ENCODE assay signal across 17 mouse cellular contexts in the genomic region with DNA sequence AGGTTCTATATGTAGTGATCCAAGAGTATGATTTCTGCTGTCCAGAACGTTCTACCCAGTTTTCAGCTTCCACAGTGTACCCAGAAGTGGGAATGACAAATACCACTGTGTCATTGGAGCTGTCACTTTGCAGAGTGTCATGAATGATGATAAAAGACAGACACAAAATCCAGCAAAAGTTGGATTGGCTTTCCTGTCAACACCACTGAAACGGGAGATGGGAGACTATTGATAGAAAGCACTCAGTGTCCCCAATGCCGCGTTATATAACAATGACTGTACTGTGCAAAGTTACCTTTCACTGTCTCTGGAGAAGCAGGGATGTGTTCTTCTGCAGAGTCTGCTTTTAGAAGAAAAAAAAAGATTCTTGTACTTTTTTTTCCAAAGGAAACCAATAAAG. TPM values are rescaled to one million over a fixed set of nuclear protein-coding genes. Genes with fewer than 3 reads are reported as not detected.
DNase-seq lines count a peak whose midpoint lies in the region; ATAC-seq lines count a peak whose summit lies in the region.
"Had no signal": no experiment of that assay in that cellular context is flagged by ENCODE, and none has a peak within 500 bp of the region (broad histone marks: within the 10 kb centered on the region; RNA-seq: fewer than 3 reads in every experiment).

No protein-coding gene starts in this region.

- 40% methylated on average over 4 of the region's 4 CpGs for WGBS in heart, embryonic 11.5 days (ENCODE audit: insufficient replicate concordance)

- H3K36me3 ChIP-seq in heart, embryonic 11.5 days (ENCODE audit: control insufficient read depth, insufficient read depth, low read length), result no peaks in the 10 kb centered on the region
- H3K36me3 ChIP-seq: embryonic facial prominence, embryonic 13.5 days; forebrain, embryonic 12.5 days; hindbrain, embryonic 15.5 days had no signal

- no peaks in the 10 kb centered on the region for H3K27me3 ChIP-seq in heart, embryonic 11.5 days (ENCODE audit: control insufficient read depth, insufficient read depth, low read length)
- H3K27me3 ChIP-seq: forebrain, embryonic 12.5 days; hindbrain, embryonic 15.5 days had no signal

- no peaks in the 10 kb centered on the region for H3K9me3 ChIP-seq in heart, embryonic 11.5 days (replicated peaks; ENCODE audit: control insufficient read depth, low read length)
- H3K9me3 ChIP-seq: embryonic facial prominence, embryonic 13.5 days; forebrain, embryonic 12.5 days; hindbrain, embryonic 15.5 days had no signal

- ATAC-seq in heart, embryonic 11.5 days (replicated peaks; ENCODE audit: insufficient number of reproducible peaks, low FRiP score, low TSS enrichment), result no peak
- ATAC-seq: forebrain, embryonic 16.5 days; intestine, embryonic 16.5 days had no signal

- H3K27ac ChIP-seq in heart, embryonic 11.5 days (ENCODE audit: low read depth, low read length), result no peak overlapping the region
- H3K27ac ChIP-seq: embryonic facial prominence, embryonic 13.5 days; forebrain, embryonic 12.5 days; hindbrain, embryonic 15.5 days had no signal

- no peak overlapping the region for H3K4me3 ChIP-seq in heart, embryonic 11.5 days (ENCODE audit: low read depth, low read length)
- H3K4me3 ChIP-seq: embryonic facial prominence, embryonic 13.5 days; forebrain, embryonic 12.5 days; hindbrain, embryonic 15.5 days had no signal

- H3K4me1 ChIP-seq in heart, embryonic 11.5 days (ENCODE audit: control insufficient read depth, insufficient read depth, low read length), result no peaks in the 10 kb centered on the region
- H3K4me1 ChIP-seq: forebrain, embryonic 12.5 days; hindbrain, embryonic 15.5 days had no signal

- intact Hi-C loops in heart, postnatal 36 days (cut with DNase I), result loop anchor here (2.0 to 5.0 kb wide), 2 partner anchors 42 to 62 kb away; a partner anchor contains a TSS
- intact Hi-C loops in heart, postnatal 10 days (cut with DNase I), result no loop called here

- DNase-seq in heart, adult 11 months, result peak; percentile 81
- no peak for DNase-seq in heart, postnatal 36 days
- peak; percentile 17 to 54 for DNase-seq in heart, adult 9 months (ENCODE audit: low spot score in 2 of 2)
- peak; percentile 25 to 28 for DNase-seq in heart, postnatal 10 days
- no peak for DNase-seq in urinary bladder, postnatal 36 days (ENCODE audit: low spot score in 2 of 2)
- DNase-seq: adrenal gland, adult 8-10 months; adrenal gland, postnatal 36 days; cerebellum, adult 11-12 months; cerebellum, adult 9-11 months; cerebellum, postnatal 36 days; kidney, adult 8-10 months had no signal

- no peak overlapping the region for H3K9ac ChIP-seq in heart, embryonic 11.5 days (ENCODE audit: low read depth, low read length)
- H3K9ac ChIP-seq: embryonic facial prominence, embryonic 13.5 days; forebrain, embryonic 12.5 days; hindbrain, embryonic 15.5 days had no signal

- no peak overlapping the region for H3K4me2 ChIP-seq in heart, embryonic 11.5 days
- H3K4me2 ChIP-seq: embryonic facial prominence, embryonic 13.5 days; forebrain, embryonic 12.5 days; hindbrain, embryonic 15.5 days had no signal

RNA-seq across cellular contexts. Expression of a gene that starts 44.1 kb away (rescaled TPM):
- total RNA-seq in heart, postnatal 36 days (2021), result 100 to 1,000 TPM; 131 to 139 TPM
- polyA plus RNA-seq in heart, embryonic 11.5 days (2014; fragmentation: Nextera tagmentation; extraction: Ambion mirVana), result 25.5 and 27.6 TPM in 2 replicates
- total RNA-seq in heart, postnatal 10 days (2021), result 10 to 100 TPM; 25.5 to 38.5 TPM

Comparison
In these comparisons a context has a peak if more than half of its experiments do, and no peak if none do; other contexts are left out.
1. DNase-seq: peak in heart, adult 11 months (single experiment), heart, adult 9 months (2 of 2) and heart, postnatal 10 days (2 of 2); none in heart, postnatal 36 days (0 of 2) and urinary bladder, postnatal 36 days (0 of 2).